Mouse (Mus musculus) heart, adult 8-10 months (tissue): ENCODE data around the gene Gorab. TPM values are rescaled to one million over a fixed set of nuclear protein-coding genes. Genes with fewer than 3 reads are reported as not detected.
A peak's percentile ranks its signal among the peaks of the same experiment; 100 is the strongest.

ENCODE experiments used
- DNase-seq: peaks from one replicate; pipeline ENCODE4 v3.0.0; 2022; ENCODE audit warnings: low spot score
- total RNA-seq, 4 experiments: library from RNA; stranded (reverse); gene quantifications; 2 replicates each; pipeline ENCODE4 v1.2.4; 2022

The Gorab gene
- total RNA-seq, 4 experiments from 2014 or later, result 2.4 to 4.0 (median 3.4) TPM

DNA sequence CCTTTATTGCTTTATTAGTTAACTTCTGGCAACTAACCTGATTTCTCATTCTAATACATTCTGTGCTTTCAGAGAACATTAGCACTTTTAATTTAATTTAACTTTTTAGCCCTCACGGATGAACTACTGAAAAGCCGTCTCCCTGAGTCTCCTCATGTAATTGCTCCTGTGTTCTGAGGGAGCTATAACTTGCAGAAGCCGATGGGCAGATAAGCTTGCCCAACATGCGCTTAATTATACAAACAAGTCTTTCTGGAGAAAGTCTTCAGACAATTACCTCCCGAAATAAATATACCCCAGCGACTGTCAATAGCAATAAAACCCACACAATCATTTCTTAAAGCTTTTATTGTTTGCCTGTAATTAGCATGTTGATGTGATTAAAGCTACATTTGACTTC lies 45.7 kb downstream of the Gorab start:
- no peak for DNase-seq

DNA sequence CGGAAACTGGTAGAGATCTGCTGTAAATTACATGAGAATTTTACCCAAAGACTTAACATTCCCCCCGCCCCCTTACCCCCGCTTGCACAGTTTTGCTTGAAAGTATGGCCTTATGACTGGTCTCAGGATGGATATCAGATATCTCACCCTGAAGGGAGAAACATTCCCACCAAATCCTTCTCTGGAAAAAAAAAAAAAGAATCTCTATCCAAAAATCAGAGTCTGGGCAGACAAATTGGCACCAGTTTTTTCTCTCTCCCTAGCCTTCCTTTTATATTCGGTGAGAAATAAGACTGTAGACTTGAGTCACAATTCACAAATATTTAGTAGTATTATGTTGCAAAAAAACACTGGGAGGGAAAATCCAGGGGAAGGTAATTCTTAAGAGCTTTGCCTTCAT lies 47.3 kb downstream of the Gorab start:
- DNase-seq, result no peak

GRCm38 (mm10) chr1:163355626-163356156 lies 47.8 kb downstream of the Gorab start:
- no peak for DNase-seq

GRCm38 (mm10) chr1:163350988-163351387 lies 52.5 kb downstream of the Gorab start:
- DNase-seq, result no peak

DNA sequence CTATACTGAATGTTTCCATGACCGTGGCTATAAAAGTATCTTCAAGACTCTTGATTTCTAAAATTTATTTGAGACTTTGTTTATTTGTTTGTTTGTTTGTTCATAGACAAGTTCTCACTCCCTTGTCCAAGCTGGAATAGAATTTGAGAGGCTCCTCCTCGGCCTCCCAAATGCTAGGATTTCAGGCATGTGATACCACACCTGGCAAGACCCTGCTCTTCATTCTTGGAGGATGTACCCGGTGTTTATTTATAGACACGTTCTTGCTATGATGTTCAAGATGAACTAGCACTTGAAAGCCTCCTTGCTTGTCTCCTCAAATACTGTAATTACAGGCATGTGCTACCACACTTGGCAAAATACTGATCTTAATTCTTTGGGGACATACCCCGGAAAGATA lies 57.9 kb downstream of the Gorab start:
- no peak for DNase-seq

DNA sequence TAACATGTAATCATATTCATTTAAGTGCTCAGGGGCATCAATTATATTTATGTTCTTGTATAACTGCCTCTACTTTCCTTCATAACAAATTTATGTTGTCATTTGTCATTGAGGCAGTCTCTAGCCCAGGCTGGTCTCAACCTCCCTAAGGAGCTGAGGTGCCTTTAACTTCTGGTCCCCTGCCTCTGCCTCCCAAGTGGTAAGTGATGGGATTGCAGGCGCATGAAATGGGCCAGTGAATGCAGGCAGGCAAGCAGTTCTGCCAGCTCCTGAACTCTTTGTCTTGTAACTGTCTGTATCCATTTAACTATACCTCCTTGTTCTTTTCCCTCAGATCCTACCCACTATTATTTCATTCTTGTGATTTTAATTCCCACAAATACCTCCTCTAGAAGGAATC lies 58.5 kb downstream of the Gorab start:
- no peak for DNase-seq

DNA sequence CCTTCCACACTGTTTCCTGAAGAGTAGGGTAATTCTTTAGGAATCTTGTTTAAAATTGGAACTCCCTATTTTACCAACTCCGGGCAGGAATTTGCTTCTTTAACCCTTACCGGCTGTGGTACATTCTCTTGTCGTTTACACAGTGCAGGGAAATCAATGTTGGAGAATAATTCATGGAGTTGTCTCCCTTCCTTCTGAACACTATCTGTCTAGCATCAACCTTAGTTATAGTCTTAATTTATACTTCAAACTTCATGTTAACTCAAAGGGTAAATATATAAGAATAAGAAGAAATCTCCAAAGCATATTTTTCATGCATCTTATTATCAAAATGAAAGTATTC lies 64.3 kb downstream of the Gorab start:
- DNase-seq, result no peak

DNA sequence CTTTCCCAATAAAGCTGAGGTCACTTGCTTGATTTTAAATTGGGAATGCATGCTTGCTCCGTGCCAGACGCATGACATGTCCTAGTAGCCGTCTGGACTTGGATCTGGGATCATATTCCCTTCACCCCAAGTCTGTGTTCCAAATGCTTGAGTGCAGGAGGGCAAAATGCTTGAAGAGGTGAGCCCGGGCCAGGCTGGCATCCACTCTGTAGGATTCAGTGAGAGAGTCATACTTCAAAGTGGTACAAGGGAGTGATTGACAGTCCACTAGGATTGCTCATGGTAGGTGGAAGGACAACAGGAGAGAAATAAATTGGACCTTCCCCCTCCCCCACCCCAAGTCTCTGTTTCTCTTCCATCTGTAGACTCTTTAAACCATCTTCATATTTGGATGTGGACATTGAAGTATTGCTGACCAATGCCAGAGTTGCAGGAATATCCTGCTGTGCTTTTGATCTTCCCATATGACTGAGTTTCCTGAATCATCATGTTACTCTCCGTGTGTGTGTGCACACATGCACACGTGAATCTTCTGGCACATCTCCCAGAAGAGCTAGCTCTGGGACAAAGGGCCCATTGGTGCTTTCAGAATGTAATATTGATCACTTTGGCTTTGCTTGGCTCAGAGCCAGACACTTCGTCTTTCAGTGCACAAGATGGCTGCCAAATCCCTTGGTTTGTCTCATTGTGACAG lies 64.8 kb downstream of the Gorab start:
- DNase-seq, result peak; percentile 56

GRCm38 (mm10) chr1:163337821-163338220 lies 65.6 kb downstream of the Gorab start:
- DNase-seq, result peak; percentile 26

Other genes starting within 250 kb of the Gorab start
- 10 to 100 TPM; 29.1 to 33.6 (median 30.5) TPM for gene Prrx1, start 90.0 kb downstream of the Gorab start, total RNA-seq